Mouse (Mus musculus): Measurements from ENCODE around the gene Rgs6. TPM values are rescaled to one million over a fixed set of nuclear protein-coding genes. Genes with fewer than 3 reads are reported as not detected.

Rgs6 gene
- total and polyA plus RNA-seq, 2 experiments: 0.09 TPM; not detected in 1

DNA sequence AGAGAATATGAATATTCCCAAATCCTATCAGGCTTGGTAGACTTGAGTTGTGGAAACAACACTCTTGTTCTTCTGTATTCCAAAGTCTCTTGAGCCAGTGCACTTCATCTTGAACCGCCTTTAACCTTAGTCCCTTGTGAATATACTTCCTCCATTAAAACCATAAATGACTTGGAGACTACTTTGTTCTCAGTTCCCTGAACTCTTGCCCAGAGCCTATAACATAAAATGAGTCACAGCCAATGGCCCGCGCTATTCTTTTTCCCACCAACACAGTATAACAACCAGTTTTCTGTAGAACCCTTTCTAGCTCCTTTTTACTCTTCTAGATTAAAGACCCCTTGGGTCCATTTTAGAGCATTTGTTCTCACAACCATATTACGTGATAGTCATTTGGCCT is 412.9 kb downstream of the Rgs6 start:
- DNase-seq (ENCODE audit: extremely low read depth, low read depth, low spot score): no peak
- Histone ChIP-seq H3K4me3 (ENCODE audit: insufficient read depth, low read depth, low read length) (no peak overlapping the region), H3K27ac (replicated peaks; ENCODE audit: insufficient read depth, low read depth, low read length) (no peak overlapping the region), H3K9ac (ENCODE audit: low read depth, low read length) (no peak overlapping the region), H3K36me3 (ENCODE audit: control insufficient read depth, insufficient read depth, low read length) (no peaks in the 10 kb centered on the region), H3K79me2 (ENCODE audit: control insufficient read depth, insufficient read depth, low read length) (no peaks in the 10 kb centered on the region), H3K4me1 (ENCODE audit: control insufficient read depth, insufficient read depth, low read length) (no peaks in the 10 kb centered on the region), H3K27me3 (ENCODE audit: control insufficient read depth, insufficient read depth, low read length) (no peaks in the 10 kb centered on the region)
- 95% methylated on average over 4 of the region's 4 CpGs for WGBS
- no peak for TF ChIP-seq POLR2A (IDR thresholded peaks at IDR 0.05; ENCODE audit: extremely low read depth, insufficient read depth, low read length)
- TF ChIP-seq CTCF (IDR thresholded peaks at IDR 0.05; ENCODE audit: low read depth, low read length): no peak

DNA sequence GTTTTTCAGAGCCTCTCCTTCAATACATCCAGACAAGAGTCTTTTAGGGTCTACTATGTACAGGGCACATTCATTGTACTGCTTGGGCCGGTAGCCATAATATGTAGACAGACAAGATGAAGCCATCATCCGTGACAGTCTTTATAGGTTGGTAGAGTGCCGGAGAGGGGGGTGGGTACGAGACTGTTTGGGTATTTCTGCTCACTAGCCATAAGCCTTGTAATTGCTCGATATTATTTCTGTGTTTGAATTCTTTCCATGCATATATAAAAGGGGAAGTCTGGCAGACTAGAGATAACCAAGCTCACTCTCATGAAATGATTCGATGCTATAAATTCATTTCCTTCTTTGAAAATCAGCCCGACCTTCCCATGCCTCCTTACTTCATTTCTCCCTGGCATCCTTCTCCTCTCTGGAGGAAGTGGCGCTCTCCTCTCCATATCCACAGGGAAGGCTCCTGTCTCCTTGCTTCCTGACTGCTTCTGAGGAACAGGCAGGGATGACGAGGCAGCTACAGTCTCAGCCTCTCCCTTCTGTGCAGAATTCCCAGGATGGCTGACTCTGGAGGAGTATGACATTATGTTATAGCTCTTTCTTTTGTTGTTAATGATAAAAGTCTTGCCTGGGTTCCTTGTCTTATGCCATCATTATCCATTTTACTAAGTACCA is 416.1 kb downstream of the Rgs6 start:
- H3K79me2 ChIP-seq (ENCODE audit: control insufficient read depth, insufficient read depth, low read length): no peaks in the 10 kb centered on the region
- H3K4me1 ChIP-seq (ENCODE audit: control insufficient read depth, insufficient read depth, low read length): no peaks in the 10 kb centered on the region
- H3K36me3 ChIP-seq (ENCODE audit: control insufficient read depth, insufficient read depth, low read length): no peaks in the 10 kb centered on the region
- TF ChIP-seq CTCF (IDR thresholded peaks at IDR 0.05; ENCODE audit: low read depth, low read length) (no peak), POLR2A (IDR thresholded peaks at IDR 0.05; ENCODE audit: extremely low read depth, insufficient read depth, low read length) (no peak)
- DNase-seq (ENCODE audit: extremely low read depth, low read depth, low spot score): no peak
- 72% methylated on average over 9 of the region's 9 CpGs for WGBS
- no peak overlapping the region for H3K27ac ChIP-seq (replicated peaks; ENCODE audit: insufficient read depth, low read depth, low read length)
- no peaks in the 10 kb centered on the region for H3K27me3 ChIP-seq (ENCODE audit: control insufficient read depth, insufficient read depth, low read length)
- H3K4me3 ChIP-seq (ENCODE audit: insufficient read depth, low read depth, low read length): no peak overlapping the region
- H3K9ac ChIP-seq (ENCODE audit: low read depth, low read length): no peak overlapping the region

DNA sequence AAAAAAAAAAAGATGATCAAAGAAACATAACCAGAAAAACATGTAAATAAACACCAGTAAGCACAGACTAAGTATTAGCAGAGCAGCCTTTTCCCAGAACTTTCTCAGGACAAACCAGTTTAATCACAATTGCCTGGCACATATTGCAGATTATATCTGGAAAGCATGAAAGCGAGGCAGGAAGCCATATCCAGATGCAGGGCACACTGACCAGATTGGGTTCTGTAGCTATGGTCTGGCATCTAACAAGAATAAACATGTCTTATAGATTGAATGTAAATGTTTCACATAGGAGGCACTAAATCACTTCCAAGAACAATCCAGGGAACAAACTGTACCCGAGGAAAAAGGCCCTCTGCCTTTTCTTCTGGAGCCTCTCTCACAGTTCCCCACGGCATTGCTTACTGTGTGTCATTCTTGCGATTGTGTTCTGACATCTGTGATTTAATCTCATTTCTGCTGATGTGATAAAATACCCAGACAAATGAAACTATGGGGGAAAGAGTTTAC is 423.0 kb downstream of the Rgs6 start:
- H3K4me1 ChIP-seq (ENCODE audit: control insufficient read depth, insufficient read depth, low read length): no peaks in the 10 kb centered on the region; the same call in 1 of the 2 replicates
- no peak overlapping the region for H3K27ac ChIP-seq (replicated peaks; ENCODE audit: insufficient read depth, low read depth, low read length)
- no peaks in the 10 kb centered on the region for H3K79me2 ChIP-seq (ENCODE audit: control insufficient read depth, insufficient read depth, low read length)
- DNase-seq (ENCODE audit: extremely low read depth, low read depth, low spot score): no peak
- no peak for TF ChIP-seq POLR2A (IDR thresholded peaks at IDR 0.05; ENCODE audit: extremely low read depth, insufficient read depth, low read length)
- no peak for TF ChIP-seq CTCF (IDR thresholded peaks at IDR 0.05; ENCODE audit: low read depth, low read length)
- 91% methylated on average over 4 of the region's 4 CpGs for WGBS
- no peak overlapping the region for H3K9ac ChIP-seq (ENCODE audit: low read depth, low read length)
- no peak overlapping the region for H3K4me3 ChIP-seq (ENCODE audit: insufficient read depth, low read depth, low read length)
- H3K36me3 ChIP-seq (ENCODE audit: control insufficient read depth, insufficient read depth, low read length): no peaks in the 10 kb centered on the region
- no peaks in the 10 kb centered on the region for H3K27me3 ChIP-seq (ENCODE audit: control insufficient read depth, insufficient read depth, low read length)

DNA sequence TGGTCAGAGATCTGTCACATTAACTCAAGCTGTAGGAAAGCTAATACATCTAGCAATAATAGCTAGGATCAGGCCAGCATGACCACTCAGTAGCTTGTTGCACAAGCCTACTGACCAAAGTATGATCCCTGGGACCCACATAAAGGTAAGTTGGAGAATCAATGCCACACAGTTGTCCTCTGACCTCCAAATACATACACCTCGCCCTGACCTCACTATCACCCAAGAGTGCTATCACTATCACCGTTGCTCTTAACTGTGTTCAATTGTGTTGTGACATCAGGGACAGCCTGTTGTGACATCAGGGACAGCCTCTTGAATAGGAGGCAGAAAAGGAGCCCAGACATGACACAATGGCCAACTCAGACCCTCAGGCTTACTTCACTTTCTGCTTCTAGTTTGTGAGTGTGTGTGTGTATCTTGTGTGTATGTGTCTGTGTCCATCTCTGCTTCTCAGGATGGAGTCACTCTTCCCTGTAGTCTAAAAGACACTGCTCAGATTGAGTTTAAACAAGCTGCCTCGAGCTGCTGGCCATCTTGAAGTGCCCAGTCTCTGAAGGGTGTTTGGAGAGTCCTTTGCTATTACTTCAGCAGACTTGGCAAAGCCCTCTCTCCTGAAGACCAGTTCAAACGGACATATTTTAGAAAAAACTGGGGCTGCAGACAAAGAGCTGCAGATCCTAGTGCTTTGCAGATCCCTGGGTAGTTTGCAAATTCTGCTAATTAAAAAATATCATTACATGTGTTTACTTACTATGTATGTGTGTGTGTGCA is 426.0 kb downstream of the Rgs6 start:
- no peak for TF ChIP-seq CTCF (IDR thresholded peaks at IDR 0.05; ENCODE audit: low read depth, low read length)
- no peak for TF ChIP-seq POLR2A (IDR thresholded peaks at IDR 0.05; ENCODE audit: extremely low read depth, insufficient read depth, low read length)
- 37% methylated on average over 4 of the region's 4 CpGs for WGBS

DNA sequence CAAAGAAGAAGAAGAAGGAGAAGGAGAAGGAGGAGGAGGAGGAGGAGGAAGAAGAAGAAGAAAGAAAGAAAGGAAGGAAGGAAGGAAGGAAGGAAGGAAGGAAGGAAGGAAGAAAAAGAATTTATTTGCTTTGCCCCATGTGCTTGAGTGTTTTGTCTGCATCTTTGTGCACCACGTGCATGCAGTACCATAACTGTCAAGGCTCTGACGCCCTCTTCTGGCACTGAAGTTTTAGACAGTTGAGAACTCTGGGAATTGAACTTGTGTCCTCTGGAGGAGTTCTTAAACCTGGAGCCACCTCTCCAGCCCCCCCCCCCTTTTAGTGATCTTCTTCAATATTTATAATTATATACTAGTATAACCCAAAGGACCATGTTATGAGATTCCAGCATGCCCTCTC is 426.8 kb downstream of the Rgs6 start:
- Histone ChIP-seq H3K79me2 (ENCODE audit: control insufficient read depth, insufficient read depth, low read length) (no peaks in the 10 kb centered on the region), H3K27ac (replicated peaks; ENCODE audit: insufficient read depth, low read depth, low read length) (no peak overlapping the region), H3K9ac (ENCODE audit: low read depth, low read length) (no peak overlapping the region), H3K27me3 (ENCODE audit: control insufficient read depth, insufficient read depth, low read length) (no peaks in the 10 kb centered on the region), H3K36me3 (ENCODE audit: control insufficient read depth, insufficient read depth, low read length) (no peaks in the 10 kb centered on the region), H3K4me1 (ENCODE audit: control insufficient read depth, insufficient read depth, low read length) (no peaks in the 10 kb centered on the region; the same call in 1 of the 2 replicates), H3K4me3 (ENCODE audit: insufficient read depth, low read depth, low read length) (no peak overlapping the region)
- 50% methylated on average over 2 of the region's 2 CpGs for WGBS
- DNase-seq (ENCODE audit: extremely low read depth, low read depth, low spot score): no peak
- TF ChIP-seq POLR2A (IDR thresholded peaks at IDR 0.05; ENCODE audit: extremely low read depth, insufficient read depth, low read length) (no peak), CTCF (IDR thresholded peaks at IDR 0.05; ENCODE audit: low read depth, low read length) (no peak)

More for the DNA sequence above, 426.0 kb downstream of the Rgs6 start:
- H3K27ac ChIP-seq (replicated peaks; ENCODE audit: insufficient read depth, low read depth, low read length): no peak overlapping the region
- no peak overlapping the region for H3K4me3 ChIP-seq (ENCODE audit: insufficient read depth, low read depth, low read length)
- no peaks in the 10 kb centered on the region for H3K27me3 ChIP-seq (ENCODE audit: control insufficient read depth, insufficient read depth, low read length)
- no peaks in the 10 kb centered on the region for H3K36me3 ChIP-seq (ENCODE audit: control insufficient read depth, insufficient read depth, low read length)
- no peaks in the 10 kb centered on the region; the same call in 1 of the 2 replicates for H3K4me1 ChIP-seq (ENCODE audit: control insufficient read depth, insufficient read depth, low read length)
- H3K9ac ChIP-seq (ENCODE audit: low read depth, low read length): no peak overlapping the region
- H3K79me2 ChIP-seq (ENCODE audit: control insufficient read depth, insufficient read depth, low read length): no peaks in the 10 kb centered on the region
- DNase-seq (ENCODE audit: extremely low read depth, low read depth, low spot score): no peak
